Mouse (Mus musculus) bone marrow, adult 2 months (tissue): ENCODE results near the gene 4931428L18Rik.

Experiments used
- CTCF ChIP-seq: fragments of 200-500 bp; IDR thresholded peaks from 2 replicates; pipeline ENCODE4 v1.5.1; 2011; ENCODE audit warnings: low read length, control low read depth; ENCODE audit not compliant: control insufficient read depth, insufficient read depth
- POLR2A ChIP-seq: fragments of 200-500 bp; IDR thresholded peaks from 2 replicates; pipeline ENCODE4 v1.6.1; 2011; ENCODE audit warnings: low read depth, mild to moderate bottlenecking, control low read depth, low read length, borderline replicate concordance; ENCODE audit not compliant: control insufficient read depth

- TF ChIP-seq CTCF (no peak), POLR2A (no peak)
Measured at GRCm38 (mm10) chr1:31195633-31196032, 26.9 kb downstream of the 4931428L18Rik start.
